ENCODE assay signal across 23 mouse cellular contexts in the genomic region with DNA sequence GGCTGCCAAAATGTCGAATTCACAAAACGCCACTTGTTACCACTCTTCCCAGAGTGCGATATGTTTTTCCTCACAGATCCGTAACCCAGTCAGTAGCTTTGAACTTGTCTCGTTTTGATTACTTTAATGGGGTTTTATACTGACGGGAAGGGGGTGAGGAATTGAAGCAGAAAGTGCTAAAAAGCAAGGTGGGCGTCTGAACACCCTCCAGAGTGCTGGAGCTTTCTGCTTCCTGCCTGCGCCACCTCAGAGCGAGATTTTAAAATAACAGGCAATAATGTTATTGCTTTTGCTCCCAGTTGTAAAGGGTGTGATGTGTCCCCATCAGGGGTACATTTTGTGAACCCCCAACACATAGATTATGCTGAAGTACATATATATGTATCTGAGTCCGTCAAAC. TPM values are rescaled to one million over a fixed set of nuclear protein-coding genes. Genes with fewer than 3 reads are reported as not detected.
DNase-seq lines count a peak whose midpoint lies in the region; ATAC-seq and TF ChIP-seq lines count a peak whose summit lies in the region.
"Had no signal": no experiment of that assay in that cellular context is flagged by ENCODE, and none has a peak within 500 bp of the region (broad histone marks: within the 10 kb centered on the region; RNA-seq: fewer than 3 reads in every experiment).

No protein-coding gene starts in this region.

- H3K4me3 ChIP-seq in left cerebral cortex, adult 2 months = no peak overlapping the region
- H3K4me3 ChIP-seq: embryonic facial prominence, embryonic 10.5 days; embryonic facial prominence, embryonic 12.5 days; forebrain, embryonic 13.5 days; forebrain, embryonic 15.5 days had no signal

- no peak for TF ChIP-seq CTCF in left cerebral cortex, adult 2 months (IDR thresholded peaks at IDR 0.05)

- intact Hi-C loops in left cerebral cortex, adult 2 months (cut with DNase I) = loop anchor here (5.0 kb wide), 1 partner anchor 242 kb away; no protein-coding TSS in a partner anchor
- intact Hi-C loops in left cerebral cortex, postnatal 14 days (cut with DNase I) = loop anchor here (10.0 kb wide), 1 partner anchor 244 kb away; no protein-coding TSS in a partner anchor
- intact Hi-C loops in heart, postnatal 25 days (cut with DNase I) = loop anchor here (5.0 kb wide), 1 partner anchor 127 kb away; no protein-coding TSS in a partner anchor

- H3K27ac ChIP-seq in left cerebral cortex, adult 2 months = peak overlapping the region; percentile 82
- H3K27ac ChIP-seq: embryonic facial prominence, embryonic 10.5 days; embryonic facial prominence, embryonic 12.5 days; forebrain, embryonic 13.5 days; forebrain, embryonic 15.5 days had no signal

- ATAC-seq in frontal cortex, adult (ENCODE audit: low TSS enrichment) = peak; percentile 15; the same call in 1 of the 2 replicates
- ATAC-seq: activated CD4-positive, CD25-positive, alpha-beta regulatory T cell, adult 4 months; CD4-positive, CD25-positive, alpha-beta regulatory T cell, adult 4 months; forebrain, embryonic 13.5 days; forebrain, embryonic 15.5 days; forebrain, postnatal 0 days; Patski had no signal

- no peak for DNase-seq in frontal cortex, postnatal 10 days (ENCODE audit: low spot score in 2 of 2)
- DNase-seq in left cerebral cortex, adult 2 months (ENCODE audit: extremely low spot score in 1 of 2, low spot score in 2 of 2) = no peak
- DNase-seq in left cerebral cortex, postnatal 14 days (ENCODE audit: low spot score in 2 of 2) = no peak
- DNase-seq in heart, postnatal 25 days (ENCODE audit: low spot score) = no peak
- DNase-seq: adrenal gland, adult 8-10 months; adrenal gland, postnatal 14 days; adrenal gland, postnatal 36 days; B cell, adult 2 months; cerebellum, adult 11 months; cerebellum, adult 18-20 months; cerebellum, adult 8-10 months; cerebellum, adult 9-11 months; cerebellum, postnatal 14 days; cerebellum, postnatal 36 days; forebrain, postnatal 0 days had no signal

RNA-seq across cellular contexts. Expression of gene Rpl31, which starts 28.8 kb away (rescaled TPM):
- 100 to 1,000 TPM; 457 to 494 TPM for total RNA-seq in left cerebral cortex, adult 2 months (2021)
- total RNA-seq in left cerebral cortex, postnatal 14 days (2021) = 100 to 1,000 TPM; 398 to 437 TPM
- 100 to 1,000 TPM; 552 to 590 TPM for total RNA-seq in heart, postnatal 25 days (2021)
